Mouse (Mus musculus): Measurements from ENCODE around the gene Tbp.

Gene Tbp

DNA sequence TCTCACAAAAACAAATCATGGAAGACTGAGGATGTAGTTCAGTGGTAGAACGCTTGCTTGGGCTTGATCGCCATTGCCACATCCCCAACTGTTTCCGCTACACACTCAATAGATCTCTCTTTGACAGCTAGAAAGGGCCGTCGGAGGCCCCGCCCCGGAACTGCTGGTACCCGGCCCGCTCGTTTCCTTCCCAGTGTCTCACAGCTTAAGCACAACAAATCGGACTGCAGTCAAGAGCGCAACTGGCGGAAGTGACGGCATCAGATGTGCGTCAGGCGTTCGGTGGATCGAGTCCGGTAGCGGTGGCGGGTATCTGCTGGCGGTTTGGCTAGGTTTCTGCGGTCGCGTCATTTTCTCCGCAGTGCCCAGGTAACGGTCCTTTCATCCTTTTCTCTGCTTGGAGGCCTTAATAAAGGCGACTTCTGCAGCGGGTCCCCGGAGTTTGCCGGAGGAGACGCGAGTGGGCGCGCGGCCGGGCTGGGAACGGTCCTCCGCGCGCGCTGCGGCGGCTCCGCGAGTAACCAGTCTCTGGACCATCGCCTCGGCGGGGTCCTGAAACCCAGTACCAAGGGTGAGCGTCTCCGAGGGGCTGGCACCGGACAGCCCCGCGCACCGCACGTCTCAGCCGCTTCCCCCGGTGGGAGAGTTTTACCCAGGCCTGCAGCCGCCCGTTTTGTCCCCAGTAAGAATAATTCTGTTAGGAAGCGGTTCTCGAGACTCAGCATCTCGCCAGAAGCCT is at the start of gene Tbp, which contains the start of gene Psmb1:
Tbp (plus strand) TSS at position 233 of the 739 bp plus-strand sequence.
Psmb1 (minus strand) TSS at position 96 of the 739 bp plus-strand sequence.
- peak; percentile 98 to 99 for DNase-seq

DNA sequence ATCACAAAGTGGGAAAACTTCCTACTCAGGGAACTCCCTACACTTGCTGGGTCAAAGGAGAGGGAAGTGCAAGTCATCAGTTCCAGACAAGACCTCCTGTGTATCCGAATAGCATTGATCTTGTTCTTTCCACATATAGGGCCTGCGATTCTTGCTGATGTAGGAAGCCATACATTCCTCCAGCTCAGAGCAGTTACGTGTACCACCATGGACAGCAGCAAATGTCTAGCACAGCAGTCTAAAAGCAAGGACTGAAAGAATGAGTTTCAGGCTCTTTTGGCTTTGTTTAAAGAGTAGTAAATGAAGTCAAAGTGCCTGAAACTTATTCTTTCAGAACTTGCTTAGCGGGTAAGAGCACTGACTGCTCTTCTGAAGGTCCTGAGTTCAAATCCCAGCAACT is 44.5 kb upstream of the Tbp start:
- no peak for DNase-seq

DNA sequence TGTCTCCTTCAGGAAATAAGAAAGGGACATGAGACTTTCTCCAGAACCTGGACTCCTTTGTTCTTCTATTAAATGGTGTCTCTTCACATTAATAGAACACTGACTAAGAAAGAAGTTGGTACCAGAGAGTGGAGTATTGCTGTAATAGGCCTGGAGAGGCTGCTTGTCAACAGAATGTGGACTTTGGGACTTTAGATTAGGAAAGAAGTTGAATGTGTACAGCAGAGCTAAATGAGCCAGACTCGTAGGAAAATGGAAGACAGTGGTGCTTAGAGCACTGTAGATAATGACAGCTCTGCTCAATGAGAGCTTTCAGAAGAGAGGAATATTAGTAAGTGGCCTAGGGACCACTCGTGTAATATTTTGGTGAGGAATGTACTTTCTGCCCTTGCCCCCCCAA is 43.1 kb upstream of the Tbp start:
- no peak for DNase-seq

DNA sequence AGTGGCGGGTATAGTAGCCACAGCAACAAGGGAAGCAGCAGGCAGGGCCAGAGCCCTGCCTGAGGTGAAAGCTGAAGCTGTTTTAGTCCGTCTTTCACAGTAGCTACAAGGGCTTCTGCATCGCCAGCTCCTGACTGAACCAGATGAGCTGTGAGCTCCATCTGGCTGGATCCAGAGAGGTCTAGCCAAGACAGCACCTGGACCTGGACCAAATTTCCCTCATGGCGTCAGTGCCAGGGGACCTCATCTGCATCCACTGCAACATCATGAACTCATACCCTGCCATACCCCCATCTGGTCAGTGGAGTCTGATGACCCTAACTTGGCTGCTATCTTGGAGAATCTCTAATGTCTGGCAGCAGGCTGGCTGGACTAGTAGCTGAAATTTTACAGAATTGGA is 39.9 kb upstream of the Tbp start:
- DNase-seq, result no peak

DNA sequence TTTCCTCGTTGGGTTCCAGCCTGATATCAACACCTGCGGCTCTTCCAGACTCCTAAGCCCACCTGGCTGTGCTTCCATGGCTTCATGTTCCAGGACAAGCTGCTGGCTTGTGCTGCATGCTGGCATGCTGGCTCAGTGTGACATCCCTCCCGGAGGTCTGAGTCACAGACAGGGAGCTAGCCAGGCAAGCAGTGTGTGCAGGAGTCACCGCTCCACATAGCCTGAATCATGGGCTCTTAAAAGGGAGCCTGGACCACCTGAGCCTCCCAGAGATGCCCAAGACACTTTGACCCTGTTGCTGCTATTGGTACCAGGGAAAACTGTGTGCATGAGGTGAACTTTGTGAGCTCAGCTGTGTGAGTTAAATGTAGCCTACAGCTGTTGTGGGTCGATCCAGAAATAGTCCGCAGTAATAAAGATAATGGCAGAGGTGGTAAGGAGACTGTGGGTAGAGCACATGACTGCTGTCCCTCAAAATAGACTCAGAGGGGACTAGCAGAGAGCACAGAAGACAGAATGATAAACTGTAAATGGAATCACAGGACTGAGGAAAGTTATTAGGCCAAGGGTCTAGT is 37.7 kb upstream of the Tbp start:
- DNase-seq, result no peak

DNA sequence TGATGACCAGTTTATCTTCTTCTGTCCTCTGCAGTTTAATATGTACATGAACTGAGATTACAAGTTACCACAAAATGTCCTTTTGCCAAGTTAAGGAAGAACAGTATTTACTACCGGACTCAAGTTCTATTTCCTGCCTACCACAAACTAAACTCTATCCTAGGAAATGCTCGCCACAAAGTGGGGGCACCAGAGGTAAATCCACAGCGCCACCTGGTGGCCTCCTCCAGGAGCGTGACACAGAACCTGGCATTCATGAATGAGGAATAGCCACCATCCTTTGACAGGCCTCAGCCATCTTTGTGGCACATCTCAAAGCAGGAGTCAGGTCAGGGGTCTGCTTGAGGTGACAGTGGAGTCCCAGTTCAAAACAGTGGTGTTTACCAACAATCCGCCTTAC is 32.0 kb upstream of the Tbp start:
- peak; percentile 71 to 82 for DNase-seq

DNA sequence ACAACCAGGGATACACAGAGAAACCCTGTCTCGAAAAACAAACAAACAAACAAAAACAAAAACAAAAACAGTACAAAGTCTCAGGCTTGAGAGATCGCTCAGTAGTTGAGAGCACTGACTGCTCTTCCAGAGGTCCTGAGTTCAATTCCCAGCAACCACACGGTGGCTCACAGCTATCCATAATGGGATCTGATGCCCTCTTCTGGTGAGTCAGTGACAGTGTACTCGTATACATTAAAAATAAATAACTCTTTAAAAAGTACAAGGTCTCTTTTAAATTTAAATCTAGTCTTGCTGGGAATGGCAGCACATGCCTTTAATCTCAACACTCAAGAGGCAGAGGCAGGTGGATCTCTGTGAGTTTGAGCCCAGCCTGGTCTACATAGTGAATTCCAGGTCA is 27.0 kb upstream of the Tbp start:
- DNase-seq, result no peak

DNA sequence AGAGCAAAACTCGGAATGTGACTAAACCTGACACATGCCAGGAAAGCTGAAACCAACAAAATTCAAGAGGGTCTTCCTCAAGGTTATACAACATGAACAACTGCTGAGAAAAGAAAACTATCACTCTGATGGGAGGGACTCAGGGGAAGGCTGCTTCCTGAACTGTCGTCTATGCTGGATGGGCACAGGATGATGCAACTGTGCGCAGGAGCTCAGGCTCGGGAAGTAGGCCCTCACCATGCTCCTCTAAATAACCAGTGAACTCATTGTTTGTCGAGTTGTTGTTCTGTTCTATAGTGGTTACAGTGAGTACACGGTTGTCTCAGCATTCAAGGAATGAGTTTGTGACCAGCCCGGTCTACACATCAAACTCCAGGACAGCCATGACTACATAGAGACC is 9.1 kb upstream of the Tbp start:
- DNase-seq, result no peak

DNA sequence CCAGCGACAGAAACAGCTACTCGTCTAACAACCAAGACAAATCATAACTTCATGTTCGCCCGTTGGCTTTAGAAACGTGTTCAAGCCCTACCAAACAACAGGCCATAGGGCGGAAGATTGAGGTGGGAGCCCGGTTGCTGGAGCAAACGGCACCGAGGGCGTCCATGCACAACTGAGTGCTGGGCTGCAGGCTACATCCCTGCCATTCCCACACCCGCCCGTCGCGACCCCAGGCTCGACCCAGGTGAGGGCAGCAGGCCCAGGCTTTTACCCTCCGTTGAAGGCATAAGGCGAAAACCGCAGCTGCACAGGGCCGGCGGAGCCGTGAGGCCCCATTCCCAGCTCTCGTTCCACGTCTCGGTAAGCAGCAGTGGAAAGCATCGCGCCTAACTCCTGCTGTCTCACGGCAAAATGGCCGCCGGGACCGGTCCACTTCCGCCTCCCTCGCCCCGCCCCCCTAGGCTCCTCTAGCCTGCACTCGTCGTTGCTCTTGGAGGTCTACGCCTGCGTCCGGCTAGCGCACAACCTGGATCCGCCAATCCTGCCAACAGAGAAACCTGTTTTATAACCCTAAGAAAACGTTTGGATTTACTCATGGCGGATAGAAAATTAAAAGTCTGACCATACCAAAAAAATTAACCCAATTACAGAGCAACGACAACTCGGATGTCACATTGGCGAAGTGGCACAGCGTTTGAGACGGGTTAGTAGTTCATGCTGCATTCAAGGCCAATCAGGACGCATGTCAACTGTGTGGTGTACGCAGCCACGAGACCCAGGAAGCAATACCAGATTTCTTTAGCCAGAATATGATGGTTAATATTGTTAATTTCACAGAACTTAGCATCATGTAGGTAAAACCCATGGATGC is 1.6 kb upstream of the Tbp start:
- peak; percentile 97 to 98 for DNase-seq

DNA sequence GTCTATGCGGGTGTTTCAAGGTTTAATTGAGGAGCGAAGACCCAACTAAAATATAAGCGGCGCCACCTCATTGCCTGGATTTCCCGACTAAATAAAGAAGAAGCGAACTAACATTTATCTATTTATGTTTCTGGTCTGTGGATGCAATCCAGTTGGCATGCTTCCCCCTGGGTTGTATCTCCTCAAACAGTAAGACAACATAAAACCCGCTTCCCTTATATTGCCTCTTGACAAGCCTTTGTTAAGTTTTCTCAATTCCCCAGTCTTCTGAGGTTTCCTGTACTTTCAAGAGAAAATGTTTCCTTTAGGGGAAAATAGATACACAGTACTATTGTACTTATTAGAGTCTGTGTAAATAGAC is 955 bp upstream of the Tbp start:
- no peak for DNase-seq

DNA sequence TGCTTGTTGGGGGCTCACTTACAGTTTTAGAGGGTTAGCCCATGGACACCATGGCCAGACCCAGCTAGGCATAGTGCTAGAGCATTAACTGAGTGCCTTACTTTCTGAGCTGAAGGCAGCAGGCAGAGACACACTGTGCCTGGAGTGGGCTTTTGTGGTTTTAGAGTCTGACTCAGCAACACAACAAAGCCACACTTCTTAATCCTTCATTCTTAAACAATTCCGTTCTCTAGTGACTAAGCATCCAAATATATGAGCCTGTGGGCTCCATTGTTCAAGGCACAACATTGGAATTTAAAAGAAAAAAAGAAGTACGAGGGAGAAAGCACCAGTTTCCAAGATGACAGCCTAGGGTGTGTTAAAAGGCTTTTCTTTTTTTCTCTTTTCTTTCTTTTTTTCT is 11.0 kb downstream of the Tbp start:
- DNase-seq, result no peak

DNA sequence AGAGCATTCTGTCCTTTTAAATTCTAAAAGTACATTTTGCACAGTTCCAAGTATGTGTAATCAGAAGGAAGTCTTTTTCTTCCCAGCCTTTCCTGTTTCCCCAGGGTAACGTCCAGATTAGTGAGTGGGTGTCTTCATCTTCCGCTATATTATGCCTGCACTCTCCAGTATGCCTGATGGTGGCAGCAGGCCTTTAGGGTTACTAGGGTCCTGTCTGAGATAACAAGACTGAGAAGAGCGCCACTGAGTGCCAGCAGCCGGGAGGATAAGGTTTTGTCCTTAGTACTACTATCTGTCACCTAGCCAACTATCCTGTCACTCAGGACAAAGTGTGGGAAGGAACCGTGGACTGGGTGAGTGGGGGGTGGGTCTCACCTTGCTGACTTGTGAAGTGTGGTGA is 18.1 kb downstream of the Tbp start:
- DNase-seq, result no peak

DNA sequence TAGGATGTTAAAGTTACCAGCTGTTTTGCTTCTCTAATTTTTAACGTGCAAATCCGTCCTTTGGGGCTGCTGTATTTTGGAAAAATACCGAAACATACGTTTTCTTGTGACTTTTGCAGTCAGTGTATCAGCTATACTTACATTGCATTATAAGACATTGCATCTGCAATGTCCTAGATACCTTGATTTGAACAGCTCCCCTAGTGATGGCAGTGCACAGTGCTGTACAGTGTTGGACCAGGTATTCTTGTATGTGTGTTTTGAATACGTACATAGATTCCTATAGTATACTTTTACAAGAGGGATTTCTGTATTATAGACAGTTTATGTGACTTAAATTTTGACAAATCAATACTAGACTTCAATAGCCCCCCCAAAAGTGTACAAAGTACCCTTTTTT is 18.5 kb downstream of the Tbp start:
- no peak for DNase-seq

DNA sequence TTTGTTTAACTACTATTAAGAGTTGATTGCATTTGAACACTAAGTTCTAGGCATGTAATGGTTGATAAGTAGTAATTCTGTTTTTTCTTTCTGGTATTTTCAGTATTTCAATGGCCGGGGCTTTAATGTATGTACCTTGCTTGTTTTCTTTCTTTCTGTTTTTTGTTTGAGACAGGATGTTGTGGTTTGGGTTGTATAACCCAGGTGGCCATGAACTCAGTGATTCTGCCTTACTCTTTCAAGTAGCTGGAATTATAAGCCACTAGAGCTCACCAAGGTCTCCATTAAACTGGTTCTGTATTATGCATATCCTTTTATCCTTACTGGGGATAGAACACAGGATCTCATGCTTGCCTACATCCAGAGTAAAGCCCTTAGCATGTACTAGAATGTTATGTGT is 19.1 kb downstream of the Tbp start:
- no peak for DNase-seq

DNA sequence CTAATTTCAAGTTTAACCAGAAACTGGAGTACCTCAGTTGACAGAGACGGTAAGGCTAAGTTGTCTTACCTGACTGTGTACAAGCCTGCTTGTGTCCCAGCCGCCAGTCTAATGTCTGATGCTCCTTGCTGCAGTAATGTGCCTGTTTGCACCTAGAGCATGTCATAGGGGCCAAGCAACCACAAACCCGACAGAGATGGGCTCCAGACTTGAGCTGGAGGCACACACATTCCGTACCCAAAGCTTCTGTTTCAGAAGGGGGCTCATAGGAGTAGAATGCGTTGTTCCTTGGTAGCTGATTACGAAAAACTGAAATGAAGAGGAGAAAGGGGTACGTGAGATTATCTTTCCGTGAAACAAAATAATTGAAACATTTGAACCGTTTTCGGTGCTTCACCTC is 26.6 kb downstream of the Tbp start:
- DNase-seq, result no peak

DNA sequence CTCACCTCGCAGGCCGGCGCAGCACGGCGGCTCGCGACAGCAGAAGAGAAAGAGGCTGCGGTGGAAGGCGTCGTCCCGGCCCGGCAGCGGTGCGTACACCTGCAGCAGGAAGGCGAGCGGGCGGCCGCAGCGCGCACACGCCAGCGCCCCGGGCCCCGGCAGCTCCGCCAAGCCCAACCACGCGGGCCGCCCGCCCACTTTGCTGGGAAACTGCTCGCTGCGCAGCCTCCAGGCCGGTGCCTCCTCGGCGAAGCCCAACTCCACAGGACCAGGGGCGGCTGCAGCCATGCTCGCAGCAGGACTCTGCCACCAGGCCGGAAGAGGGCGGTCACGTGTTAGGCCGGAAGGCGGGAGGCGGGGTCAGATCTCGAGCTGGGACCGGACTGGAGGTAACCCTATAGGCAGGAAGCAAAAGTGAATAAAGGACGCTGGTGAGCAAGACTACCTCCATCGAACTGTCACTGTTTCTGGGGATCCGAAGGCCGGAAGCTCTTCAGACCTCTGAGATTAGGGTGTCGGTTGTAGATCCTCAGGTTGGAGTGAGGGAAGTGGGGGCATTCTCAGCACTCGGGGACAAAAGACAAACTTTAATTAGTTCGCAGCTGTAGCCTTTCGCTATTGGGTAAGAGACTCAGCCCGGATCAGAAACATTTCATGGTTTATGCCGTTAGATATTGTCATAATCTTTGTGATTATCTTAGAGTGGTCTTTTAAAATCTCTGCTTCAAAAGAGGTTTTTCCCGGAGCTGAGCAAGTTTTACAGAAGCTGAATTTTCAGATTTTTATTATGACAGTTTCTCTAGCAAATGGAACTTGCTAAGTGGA is 27.5 kb downstream of the Tbp start, which contains the start of gene Pdcd2:
Pdcd2 (minus strand) TSS at position 316 of the 825 bp plus-strand sequence.
- peak; percentile 97 to 98 for DNase-seq

DNA sequence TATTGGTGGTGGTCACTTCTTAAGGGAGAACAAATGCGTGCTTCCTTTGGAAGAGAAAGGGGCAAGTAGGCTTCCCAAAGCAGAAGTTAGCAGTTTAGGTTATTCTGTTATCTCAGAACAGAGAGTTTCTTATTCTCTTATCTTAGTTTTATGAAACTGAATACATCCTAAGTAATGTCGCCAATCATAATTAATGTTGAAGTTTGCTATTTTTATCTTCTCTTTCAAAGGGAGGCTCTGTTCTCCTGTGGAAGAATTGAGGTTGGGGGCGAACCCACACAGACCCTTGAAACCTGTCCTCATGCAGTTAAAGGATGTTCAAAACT is 28.1 kb downstream of the Tbp start:
- no peak for DNase-seq

DNA sequence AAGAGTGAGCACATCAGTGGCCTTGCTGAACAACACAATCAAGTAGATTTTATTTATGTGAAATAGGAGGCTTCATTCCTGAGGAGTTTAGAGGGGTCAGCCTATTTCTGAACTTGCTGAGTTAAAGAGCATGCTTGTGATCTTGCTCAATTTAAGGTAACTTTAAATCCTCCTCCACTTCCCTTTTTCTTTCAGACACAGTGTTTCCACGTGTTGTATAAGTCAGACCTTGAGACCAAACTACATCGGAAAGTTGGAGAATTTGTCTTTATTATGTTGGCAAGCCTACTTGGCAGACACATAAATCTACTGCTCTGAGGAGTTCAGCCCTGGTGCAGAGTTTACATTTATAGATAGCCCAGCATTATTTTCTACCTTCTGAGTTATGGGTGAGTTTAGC is 29.2 kb downstream of the Tbp start:
- DNase-seq, result no peak

DNA sequence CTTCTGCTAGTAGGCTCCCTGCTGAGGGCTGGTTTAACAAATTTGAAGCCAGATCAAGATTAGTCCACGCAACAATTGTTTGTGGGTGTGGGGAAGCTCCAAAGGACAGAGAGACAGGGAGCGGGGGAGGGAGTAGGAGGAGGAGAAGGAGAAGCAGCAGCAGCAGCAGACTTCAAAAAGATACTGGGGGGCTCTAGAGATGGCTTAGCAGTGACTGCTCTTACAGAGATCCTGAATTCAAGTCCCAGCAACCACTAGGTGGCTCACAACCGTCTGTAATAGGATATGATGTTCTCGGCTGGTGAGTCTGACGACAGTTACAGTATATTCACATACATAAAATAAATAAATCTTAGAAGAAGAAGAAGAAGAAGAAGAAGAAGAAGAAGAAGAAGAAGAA is 30.5 kb downstream of the Tbp start:
- peak in 1 of 2 experiments; percentile 67 for DNase-seq

DNA sequence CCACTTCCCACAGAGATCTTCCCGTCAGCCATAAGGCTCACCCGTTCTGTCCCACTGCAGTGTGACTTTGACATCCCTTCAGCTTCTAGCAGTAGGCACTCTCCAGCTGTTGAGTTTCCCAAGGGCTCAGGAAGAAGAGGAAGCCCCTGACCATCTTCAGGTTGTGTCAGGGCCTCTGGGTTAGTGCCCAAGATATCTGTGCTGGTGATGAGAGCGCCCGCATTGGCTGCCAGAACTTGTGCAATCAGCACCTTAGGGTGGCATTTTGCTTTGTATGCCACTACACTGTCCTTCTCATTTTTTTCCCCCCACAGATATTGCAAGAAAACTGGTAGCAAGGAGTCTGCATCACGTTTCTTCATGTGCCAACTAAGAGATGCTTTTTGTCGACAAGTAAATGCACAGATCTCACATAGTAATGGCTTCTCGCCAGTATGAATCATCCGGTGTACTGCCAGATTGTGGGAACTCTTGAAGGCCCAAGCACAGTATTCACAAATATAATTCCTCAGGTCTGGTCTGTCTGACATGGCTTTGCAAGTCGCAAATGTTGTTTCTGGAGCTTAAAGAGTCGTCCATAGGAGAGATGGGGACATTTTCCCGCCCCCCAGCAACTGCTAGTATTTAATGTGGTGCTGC is 35.6 kb downstream of the Tbp start:
- DNase-seq, result no peak

DNA sequence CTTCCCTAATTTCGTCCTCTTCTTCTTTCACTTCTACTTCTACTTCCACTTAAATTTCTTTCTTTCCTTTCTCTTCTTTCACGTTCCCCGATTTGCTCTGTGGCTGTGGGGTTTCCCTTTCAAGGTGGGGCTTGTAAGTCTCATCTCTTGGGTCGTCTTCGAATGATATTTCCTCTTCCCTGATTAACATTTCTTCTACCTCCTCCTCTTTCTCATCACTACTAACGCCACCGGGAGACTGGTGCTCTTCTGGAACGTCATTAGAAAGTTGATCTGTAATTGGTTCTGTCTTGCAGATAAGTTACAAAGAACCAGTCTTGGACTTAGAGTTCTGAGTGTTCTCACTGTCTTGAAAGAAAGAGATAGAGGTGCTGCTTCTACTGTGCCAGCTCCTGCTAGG is 36.3 kb downstream of the Tbp start:
- no peak for DNase-seq

DNA sequence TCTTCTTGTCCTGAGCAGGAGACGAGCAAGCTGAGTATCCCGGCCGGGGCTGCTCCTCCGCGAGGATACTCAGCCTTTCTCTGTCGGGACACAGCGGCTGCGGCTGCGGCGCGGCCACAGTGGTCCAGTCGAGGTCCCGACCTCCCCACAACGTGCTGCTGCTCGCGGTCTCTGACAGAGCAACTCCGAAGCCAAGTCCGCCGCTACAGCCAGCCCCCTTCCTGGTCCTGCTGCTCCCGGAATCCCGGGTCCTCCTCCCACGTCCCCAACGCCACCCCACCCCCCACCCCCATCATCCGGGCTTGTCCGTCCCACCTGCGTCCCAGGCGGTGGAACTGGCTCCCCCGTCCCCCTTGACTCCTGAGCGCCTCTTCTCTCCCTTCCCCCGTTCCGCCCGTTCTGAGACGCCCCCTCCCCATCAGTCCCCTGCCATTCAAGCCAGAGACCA is 36.8 kb downstream of the Tbp start:
- peak; percentile 18 to 38 for DNase-seq

DNA sequence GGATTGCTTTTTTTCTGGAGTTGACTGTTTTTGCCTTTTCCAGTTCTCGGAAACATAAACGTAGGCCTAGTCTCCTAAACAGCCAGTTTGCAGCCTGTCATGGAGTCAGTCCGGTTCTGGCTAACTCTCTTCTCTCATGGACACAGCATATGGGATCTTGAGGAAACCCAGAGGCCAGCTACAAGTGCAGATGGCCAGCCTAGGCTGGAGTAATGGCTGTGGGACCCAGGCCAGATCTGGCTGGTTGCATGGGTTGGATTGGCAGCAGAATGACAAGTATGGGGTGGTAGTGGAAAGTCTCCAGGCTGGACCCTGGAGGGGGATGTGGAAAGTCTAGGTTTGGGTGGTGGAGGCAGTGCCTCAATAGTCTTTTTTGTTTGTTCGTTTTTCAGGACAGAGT is 40.6 kb downstream of the Tbp start:
- no peak for DNase-seq
